Mouse (Mus musculus): ENCODE data around the gene Rln1.

The Rln1 gene

GRCm38 (mm10) chr19:29361468-29362130, 27.1 kb upstream of the Rln1 start:
- peak; percentile 97 for DNase-seq (ENCODE audit: low read depth, low spot score)

- DNase-seq (ENCODE audit: low read depth, low spot score) = no peak
Observed at GRCm38 (mm10) chr19:29360251-29360650, 25.8 kb upstream of the Rln1 start.

- DNase-seq (ENCODE audit: low read depth, low spot score) = no peak
Observed at GRCm38 (mm10) chr19:29356281-29356680, 21.8 kb upstream of the Rln1 start.

- peak; percentile 69 for DNase-seq (ENCODE audit: low read depth, low spot score)
Observed at GRCm38 (mm10) chr19:29354895-29355877, 20.7 kb upstream of the Rln1 start.

- DNase-seq (ENCODE audit: low read depth, low spot score) = no peak
Observed at GRCm38 (mm10) chr19:29350991-29351390, 16.5 kb upstream of the Rln1 start.

- DNase-seq (ENCODE audit: low read depth, low spot score) = no peak
Observed at GRCm38 (mm10) chr19:29345636-29346035, 11.2 kb upstream of the Rln1 start.

- DNase-seq (ENCODE audit: low read depth, low spot score) = no peak
Observed at GRCm38 (mm10) chr19:29344868-29345267, 10.4 kb upstream of the Rln1 start.

GRCm38 (mm10) chr19:29342281-29342680, 7.8 kb upstream of the Rln1 start:
- DNase-seq (ENCODE audit: low read depth, low spot score) = no peak

GRCm38 (mm10) chr19:29341029-29341428, 6.6 kb upstream of the Rln1 start:
- no peak for DNase-seq (ENCODE audit: low read depth, low spot score)

- no peak for DNase-seq (ENCODE audit: low read depth, low spot score)
Observed at GRCm38 (mm10) chr19:29336624-29337023, 2.2 kb upstream of the Rln1 start.

GRCm38 (mm10) chr19:29326822-29327552, 7.5 kb downstream of the Rln1 start:
- DNase-seq (ENCODE audit: low read depth, low spot score) = no peak

- DNase-seq (ENCODE audit: low read depth, low spot score) = no peak
Observed at GRCm38 (mm10) chr19:29326396-29326795, 8.1 kb downstream of the Rln1 start.

- DNase-seq (ENCODE audit: low read depth, low spot score) = no peak
Observed at GRCm38 (mm10) chr19:29325852-29326180, 8.7 kb downstream of the Rln1 start.

GRCm38 (mm10) chr19:29325053-29325851, 9.2 kb downstream of the Rln1 start, which contains the start of gene Insl6:
Insl6 (minus strand) TSS chr19:29325356.
- DNase-seq (ENCODE audit: low read depth, low spot score) = no peak

GRCm38 (mm10) chr19:29323416-29324049, 10.9 kb downstream of the Rln1 start:
- no peak for DNase-seq (ENCODE audit: low read depth, low spot score)

GRCm38 (mm10) chr19:29312661-29313060, 21.8 kb downstream of the Rln1 start:
- no peak for DNase-seq (ENCODE audit: low read depth, low spot score)

GRCm38 (mm10) chr19:29311791-29312190, 22.7 kb downstream of the Rln1 start:
- peak; percentile 46 for DNase-seq (ENCODE audit: low read depth, low spot score)

- no peak for DNase-seq (ENCODE audit: low read depth, low spot score)
Observed at GRCm38 (mm10) chr19:29308832-29309231, 25.6 kb downstream of the Rln1 start.

- DNase-seq (ENCODE audit: low read depth, low spot score) = no peak
Observed at GRCm38 (mm10) chr19:29302119-29302518, 32.4 kb downstream of the Rln1 start.

GRCm38 (mm10) chr19:29300919-29301318, 33.6 kb downstream of the Rln1 start:
- no peak for DNase-seq (ENCODE audit: low read depth, low spot score)

- no peak for DNase-seq (ENCODE audit: low read depth, low spot score)
Observed at GRCm38 (mm10) chr19:29297366-29297765, 37.1 kb downstream of the Rln1 start.
